Mouse (Mus musculus) hindbrain, embryonic 12.5 days (tissue): ENCODE data around the gene Kctd14. TPM values are rescaled to one million over a fixed set of nuclear protein-coding genes. Genes with fewer than 3 reads are reported as not detected.
"Not testable (repeated sequence)": the region's sequence is repeated elsewhere in the genome, so short reads cannot be mapped to it uniquely, and the experiment has no call there.

ENCODE experiments used
- ATAC-seq: fragments of 200-750 bp; cut with Nextera tagmentation; 2 replicates; pipeline ENCODE4 v1.8.0; 2017; ENCODE audit warnings: moderate TSS enrichment; ENCODE audit not compliant: low FRiP score
- H3K27ac ChIP-seq: fragments of 300-500 bp; sonication (generic); 2 replicates; pipeline ENCODE4 v1.5.1; 2016; ENCODE audit warnings: mild to moderate bottlenecking
- H3K27me3 ChIP-seq: fragments of 300-500 bp; sonication (generic); 2 replicates; pipeline ENCODE4 v1.6.1; 2016; ENCODE audit warnings: mild to moderate bottlenecking
- H3K36me3 ChIP-seq: fragments of 300-500 bp; sonication (generic); 2 replicates; pipeline ENCODE4 v1.6.1; 2016; ENCODE audit warnings: mild to moderate bottlenecking
- H3K4me1 ChIP-seq: fragments of 300-500 bp; sonication (generic); 2 replicates; pipeline ENCODE4 v1.6.1; 2016
- H3K4me2 ChIP-seq: fragments of 300-500 bp; sonication (generic); replicated peaks from 2 replicates; pipeline ENCODE4 v1.6.1; 2016; ENCODE audit warnings: mild to moderate bottlenecking
- H3K4me3 ChIP-seq: fragments of 300-500 bp; sonication (generic); 2 replicates; pipeline ENCODE4 v1.5.1; 2016; ENCODE audit warnings: mild to moderate bottlenecking
- H3K9ac ChIP-seq: fragments of 300-500 bp; sonication (generic); 2 replicates; pipeline ENCODE4 v1.6.1; 2016; ENCODE audit warnings: mild to moderate bottlenecking, moderate library complexity
- H3K9me3 ChIP-seq: fragments of 300-500 bp; sonication (generic); replicated peaks from 2 replicates; pipeline ENCODE4 v1.6.1; 2016; ENCODE audit warnings: mild to moderate bottlenecking
- WGBS: fragments of 180-500 bp; shearing (Covaris S2); methylation state at CpG from one replicate; pipeline ENCODE4 v1.1.7; 2016; 5-methylcytosine and 5-hydroxymethylcytosine counted together
- polyA plus RNA-seq: library from polyadenylated mRNA; unstranded; fragments of >200 nt; fragmentation: Nextera tagmentation; extraction: Ambion mirVana; gene quantifications from 2 replicates; pipeline ENCODE4 v1.2.1, GENCODE M21; 2016

Gene Kctd14
- polyA plus RNA-seq, 1 experiment from 2014 or later, result 1.8 TPM

- Histone ChIP-seq H3K27me3 (no peaks in the 10 kb centered on the region), H3K4me1 (peaks cover 8% of the 10 kb centered on the region), H3K4me2 (no peak overlapping the region), H3K9me3 (no peaks in the 10 kb centered on the region), H3K4me3 (no peak overlapping the region), H3K27ac (no peak overlapping the region), H3K9ac (no peak overlapping the region), H3K36me3 (no peaks in the 10 kb centered on the region)
- WGBS, result 87% methylated on average over 8 of the region's 8 CpGs
- ATAC-seq, result no peak
Measured at GRCm38 (mm10) chr7:97420958-97421651, 30.0 kb upstream of the Kctd14 start.

GRCm38 (mm10) chr7:97423754-97424153, 27.4 kb upstream of the Kctd14 start:
- WGBS, result 42% methylated on average over 5 of the region's 5 CpGs
- Histone ChIP-seq H3K4me2 (no peak overlapping the region), H3K27ac (no peak overlapping the region), H3K9ac (no peak overlapping the region), H3K4me1 (peaks cover 7% of the 10 kb centered on the region), H3K27me3 (no peaks in the 10 kb centered on the region), H3K9me3 (no peaks in the 10 kb centered on the region), H3K36me3 (no peaks in the 10 kb centered on the region), H3K4me3 (no peak overlapping the region)
- ATAC-seq, result no peak

GRCm38 (mm10) chr7:97424621-97425245, 26.4 kb upstream of the Kctd14 start:
- Histone ChIP-seq H3K27me3 (no peaks in the 10 kb centered on the region), H3K4me1 (peaks cover 5% of the 10 kb centered on the region), H3K9me3 (no peaks in the 10 kb centered on the region), H3K4me2 (no peak overlapping the region), H3K4me3 (no peak overlapping the region), H3K36me3 (no peaks in the 10 kb centered on the region), H3K9ac (no peak overlapping the region), H3K27ac (no peak overlapping the region)
- WGBS, result 10% methylated on average over 12 of the region's 12 CpGs
- peak; percentile 65 for ATAC-seq

- H3K4me2 ChIP-seq, result no peak overlapping the region
- H3K27ac ChIP-seq, result no peak overlapping the region
- no peaks in the 10 kb centered on the region for H3K36me3 ChIP-seq
- H3K9ac ChIP-seq, result no peak overlapping the region
- H3K27me3 ChIP-seq, result no peaks in the 10 kb centered on the region
- no peak for ATAC-seq
- no peaks in the 10 kb centered on the region for H3K9me3 ChIP-seq
- peaks cover 12% of the 10 kb centered on the region for H3K4me1 ChIP-seq
- no peak overlapping the region for H3K4me3 ChIP-seq
- 79% methylated on average over 6 of the region's 6 CpGs for WGBS
Measured at GRCm38 (mm10) chr7:97426566-97426965, 24.6 kb upstream of the Kctd14 start.

- 88% methylated on average over 6 of the region's 6 CpGs for WGBS
- H3K4me3 ChIP-seq, result no peak overlapping the region
- no peak overlapping the region for H3K4me2 ChIP-seq
- no peak overlapping the region for H3K9ac ChIP-seq
- no peaks in the 10 kb centered on the region for H3K36me3 ChIP-seq
- ATAC-seq, result no peak
- H3K27me3 ChIP-seq, result no peaks in the 10 kb centered on the region
- peaks cover 12% of the 10 kb centered on the region for H3K4me1 ChIP-seq
- no peak overlapping the region for H3K27ac ChIP-seq
- no peaks in the 10 kb centered on the region for H3K9me3 ChIP-seq
Measured at GRCm38 (mm10) chr7:97427296-97427695, 23.8 kb upstream of the Kctd14 start.

GRCm38 (mm10) chr7:97427778-97428420, 23.2 kb upstream of the Kctd14 start:
- no peak overlapping the region for H3K4me3 ChIP-seq

GRCm38 (mm10) chr7:97429705-97430104, 21.4 kb upstream of the Kctd14 start:
- Histone ChIP-seq H3K9me3 (no peaks in the 10 kb centered on the region), H3K27ac (peak overlapping the region; percentile 81), H3K4me2 (peak overlapping the region; percentile 15; the same call in 1 of the 2 replicates), H3K27me3 (no peaks in the 10 kb centered on the region), H3K4me3 (no peak overlapping the region), H3K36me3 (no peaks in the 10 kb centered on the region), H3K9ac (no peak overlapping the region), H3K4me1 (peaks cover 12% of the 10 kb centered on the region)
- ATAC-seq, result peak; percentile 92
- WGBS, result 3% methylated on average over 5 of the region's 5 CpGs

More at GRCm38 (mm10) chr7:97427778-97428420, 23.2 kb upstream of the Kctd14 start:
- H3K9me3 ChIP-seq, result no peaks in the 10 kb centered on the region
- H3K27ac ChIP-seq, result no peak overlapping the region
- no peak for ATAC-seq
- peaks cover 12% of the 10 kb centered on the region for H3K4me1 ChIP-seq
- H3K36me3 ChIP-seq, result no peaks in the 10 kb centered on the region
- no peak overlapping the region for H3K4me2 ChIP-seq
- 82% methylated on average over 5 of the region's 5 CpGs for WGBS
- H3K27me3 ChIP-seq, result no peaks in the 10 kb centered on the region
- no peak overlapping the region for H3K9ac ChIP-seq

GRCm38 (mm10) chr7:97433517-97433916, 17.6 kb upstream of the Kctd14 start:
- ATAC-seq, H3K27ac ChIP-seq, H3K9ac ChIP-seq, H3K4me1 ChIP-seq, H3K4me3 ChIP-seq, H3K36me3 ChIP-seq, H3K9me3 ChIP-seq, H3K27me3 ChIP-seq, H3K4me2 ChIP-seq: not testable (repeated sequence)
- WGBS, result 82% methylated on average over 3 of the region's 3 CpGs

GRCm38 (mm10) chr7:97434517-97434916, 16.6 kb upstream of the Kctd14 start:
- no peaks in the 10 kb centered on the region for H3K9me3 ChIP-seq
- no peak overlapping the region for H3K4me3 ChIP-seq
- H3K4me1 ChIP-seq, result peaks cover 8% of the 10 kb centered on the region
- H3K27ac ChIP-seq, result no peak overlapping the region
- H3K36me3 ChIP-seq, result no peaks in the 10 kb centered on the region
- H3K4me2 ChIP-seq, result no peak overlapping the region
- no peak overlapping the region for H3K9ac ChIP-seq
- no peak for ATAC-seq
- H3K27me3 ChIP-seq, result no peaks in the 10 kb centered on the region
- 84% methylated on average over 10 of the region's 10 CpGs for WGBS

GRCm38 (mm10) chr7:97438986-97439385, 12.1 kb upstream of the Kctd14 start:
- Histone ChIP-seq H3K4me1 (no peaks in the 10 kb centered on the region), H3K27ac (no peak overlapping the region), H3K36me3 (no peaks in the 10 kb centered on the region), H3K4me3 (no peak overlapping the region), H3K27me3 (no peaks in the 10 kb centered on the region), H3K4me2 (no peak overlapping the region), H3K9me3 (no peaks in the 10 kb centered on the region), H3K9ac (no peak overlapping the region)
- ATAC-seq, result no peak

GRCm38 (mm10) chr7:97446171-97446925, 4.8 kb upstream of the Kctd14 start:
- 0 out of 2 replicates have a peak, but pooled peaks cover 7% of the 10 kb centered on the region for H3K9me3 ChIP-seq
- H3K4me3 ChIP-seq, result no peak overlapping the region
- H3K4me2 ChIP-seq, result no peak overlapping the region
- WGBS, result 17% methylated on average over 6 of the region's 6 CpGs
- H3K36me3 ChIP-seq, result no peaks in the 10 kb centered on the region
- ATAC-seq, result peak; percentile 96
- peaks cover 15% of the 10 kb centered on the region for H3K4me1 ChIP-seq
- no peak overlapping the region for H3K9ac ChIP-seq
- H3K27me3 ChIP-seq, result no peaks in the 10 kb centered on the region
- peak overlapping the region; percentile 90 for H3K27ac ChIP-seq

- H3K4me2 ChIP-seq, result no peak overlapping the region
- WGBS, result 61% methylated on average over 6 of the region's 6 CpGs
- peaks cover 15% of the 10 kb centered on the region for H3K4me1 ChIP-seq
- H3K27me3 ChIP-seq, result no peaks in the 10 kb centered on the region
- H3K36me3 ChIP-seq, result no peaks in the 10 kb centered on the region
- ATAC-seq, result peak; percentile 82
- H3K27ac ChIP-seq, result peak overlapping the region; percentile 90
- no peak overlapping the region for H3K4me3 ChIP-seq
- 0 out of 2 replicates have a peak, but pooled peaks cover 7% of the 10 kb centered on the region for H3K9me3 ChIP-seq
- no peak overlapping the region for H3K9ac ChIP-seq
Measured at GRCm38 (mm10) chr7:97447050-97447531, 4.0 kb upstream of the Kctd14 start.
